Mouse (Mus musculus) heart, postnatal 25 days (tissue): ENCODE data around the gene Gm20807. TPM values are rescaled to one million over a fixed set of nuclear protein-coding genes. Genes with fewer than 3 reads are reported as not detected.
"Not testable (repeated sequence)": the region's sequence is repeated elsewhere in the genome, so short reads cannot be mapped to it uniquely, and the experiment has no call there.

Experiments
- DNase-seq: peaks from one replicate; pipeline ENCODE4 v3.0.0; 2022; ENCODE audit warnings: low spot score
- intact Hi-C: fragments of 180-260 bp; cut with DNase I; formaldehyde crosslinking; loops from one replicate; pipeline ENCODE4 v1.15.1; 2025
- total RNA-seq, 2 experiments: library from RNA; stranded (reverse); gene quantifications; 2 replicates each; pipeline ENCODE4 v1.2.3; 2021

The Gm20807 gene
- total RNA-seq: not detected

GRCm38 (mm10) chrY:13042591-13042990 lies at the start of gene Gm20807:
Gene Gm20807 (plus strand): TSS chrY:13042891.
- intact Hi-C loops, DNase-seq: not testable (repeated sequence)

Other genes starting within 250 kb of the Gm20807 start
- gene Gm21891, start 90.6 kb downstream of the Gm20807 start, total RNA-seq: not detected
- gene Gm21425, start 119.1 kb downstream of the Gm20807 start, total RNA-seq: not detected
- not detected for gene Gm21828, start 181.0 kb downstream of the Gm20807 start, total RNA-seq
- gene Gm21440, start 209.5 kb downstream of the Gm20807 start, total RNA-seq: not detected
- not detected for gene Gm21454, start 209.6 kb downstream of the Gm20807 start, total RNA-seq